Mouse (Mus musculus) forebrain, embryonic 14.5 days (tissue): ENCODE data around the gene Gm1673. TPM values are rescaled to one million over a fixed set of nuclear protein-coding genes. Genes with fewer than 3 reads are reported as not detected.

Source experiments
- ATAC-seq: fragments of 200-750 bp; cut with Nextera tagmentation; 2 replicates; pipeline ENCODE4 v1.8.0; 2017; ENCODE audit warnings: mild to moderate bottlenecking, moderate library complexity
- DNase-seq: peaks from one replicate; pipeline ENCODE4 v3.0.0-alpha.2; 2015; ENCODE audit warnings: low spot score
- H3K27ac ChIP-seq: fragments of 300-500 bp; sonication (generic); 2 replicates; pipeline ENCODE4 v1.5.1; 2014; ENCODE audit warnings: low read depth, mild to moderate bottlenecking, control low read depth, low read length, moderate library complexity
- H3K27me3 ChIP-seq: fragments of 300-500 bp; sonication (generic); replicated peaks from 2 replicates; pipeline ENCODE4 v1.6.1; 2014; ENCODE audit warnings: low read length, control low read depth, mixed read lengths; ENCODE audit not compliant: control insufficient read depth, insufficient read depth
- H3K36me3 ChIP-seq: fragments of 300-500 bp; sonication (generic); 2 replicates; pipeline ENCODE4 v1.6.1; 2014; ENCODE audit warnings: low read length, control low read depth; ENCODE audit not compliant: control insufficient read depth, insufficient read depth
- H3K4me1 ChIP-seq: fragments of 300-500 bp; sonication (generic); 2 replicates; pipeline ENCODE4 v1.6.1; 2014; ENCODE audit warnings: antibody characterized with exemption, low read length, control low read depth; ENCODE audit not compliant: control insufficient read depth, insufficient read depth
- H3K4me2 ChIP-seq: fragments of 300-500 bp; sonication (generic); 2 replicates; pipeline ENCODE4 v1.6.1; 2014; ENCODE audit warnings: mild to moderate bottlenecking, control low read depth, low read length
- H3K4me3 ChIP-seq: fragments of 300-500 bp; sonication (generic); 2 replicates; pipeline ENCODE4 v1.5.1; 2014; ENCODE audit warnings: low read depth, low read length, control low read depth
- H3K9ac ChIP-seq: fragments of 300-500 bp; sonication (generic); 2 replicates; pipeline ENCODE4 v1.6.1; 2014; ENCODE audit warnings: mild to moderate bottlenecking, low read length, control low read depth, moderate library complexity
- H3K9me3 ChIP-seq: fragments of 300-500 bp; sonication (generic); replicated peaks from 2 replicates; pipeline ENCODE4 v1.6.1; 2016; ENCODE audit warnings: low read length, control low read depth, mixed read lengths; ENCODE audit not compliant: control insufficient read depth
- WGBS: fragments of 180-500 bp; shearing (Covaris S2); extraction: QIAGEN DNeasy Blood & Tissue Kit; methylation state at CpG from one replicate; pipeline ENCODE4 v1.1.7; 2014; 5-methylcytosine and 5-hydroxymethylcytosine counted together
- polyA plus RNA-seq: library from polyadenylated mRNA; unstranded; fragments of >200 nt; fragmentation: Nextera tagmentation; extraction: Ambion mirVana; gene quantifications from 2 replicates; pipeline ENCODE4 v1.2.1, GENCODE M21; 2014

The Gm1673 gene
- polyA plus RNA-seq, 1 experiment from 2014 or later, result 498 TPM

DNA sequence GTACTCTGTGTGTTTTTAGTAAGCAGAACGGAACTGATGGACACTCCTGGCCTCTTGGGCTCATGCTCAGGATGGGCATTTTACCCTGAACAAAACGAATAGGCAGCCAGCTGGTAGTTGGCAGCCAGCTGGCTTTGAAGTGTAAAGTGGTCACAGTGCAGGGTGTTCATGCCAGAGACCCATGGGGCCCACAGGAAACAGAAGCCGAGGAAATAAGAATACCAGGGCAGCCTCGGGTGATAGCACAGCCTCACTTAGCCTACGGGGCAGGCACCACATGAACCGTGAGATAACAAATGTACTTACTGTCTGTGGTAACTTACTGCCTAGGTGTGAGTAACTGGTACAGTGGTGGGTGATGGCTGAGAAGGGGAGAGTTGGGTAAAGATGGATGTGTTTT is 47.8 kb downstream of the Gm1673 start:
- DNase-seq (no peak), ATAC-seq (no peak)
- H3K4me2 ChIP-seq, result no peak overlapping the region
- no peaks in the 10 kb centered on the region for H3K9me3 ChIP-seq
- H3K4me1 ChIP-seq, result no peaks in the 10 kb centered on the region
- no peaks in the 10 kb centered on the region for H3K27me3 ChIP-seq
- 68% methylated on average over 6 of the region's 6 CpGs for WGBS
- H3K9ac ChIP-seq, result no peak overlapping the region
- no peak overlapping the region for H3K4me3 ChIP-seq
- no peak overlapping the region for H3K27ac ChIP-seq
- H3K36me3 ChIP-seq, result no peaks in the 10 kb centered on the region

DNA sequence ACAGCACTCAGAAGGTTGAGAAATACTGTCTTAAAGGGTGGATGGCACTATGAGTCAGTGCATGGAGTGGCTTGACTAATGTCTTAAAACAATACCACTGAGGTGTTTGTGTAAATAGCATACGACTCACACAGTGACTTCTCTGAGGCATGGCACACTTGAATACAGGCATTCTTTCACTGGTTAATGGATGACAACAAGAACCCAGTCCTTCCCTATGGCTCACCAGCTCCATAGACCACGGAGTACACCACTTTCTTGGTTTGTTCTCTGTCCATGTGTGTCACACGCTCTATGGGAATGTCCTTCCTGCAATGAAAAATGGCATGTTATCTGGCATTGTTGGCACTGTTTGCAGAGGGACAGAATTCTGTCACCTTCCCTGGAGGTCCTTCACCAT is 49.3 kb downstream of the Gm1673 start:
- Histone ChIP-seq H3K4me2 (no peak overlapping the region), H3K36me3 (no peaks in the 10 kb centered on the region), H3K27ac (no peak overlapping the region), H3K27me3 (no peaks in the 10 kb centered on the region), H3K9ac (no peak overlapping the region), H3K9me3 (no peaks in the 10 kb centered on the region), H3K4me3 (no peak overlapping the region), H3K4me1 (no peaks in the 10 kb centered on the region)
- no peak for ATAC-seq
- DNase-seq, result no peak
- 65% methylated on average over 3 of the region's 3 CpGs for WGBS

Other genes starting within 250 kb of the Gm1673 start
- gene Letm1, start 200.6 kb upstream of the Gm1673 start, polyA plus RNA-seq, result 50.4 and 56.2 TPM in 2 replicates
- 78.7 and 86.6 TPM in 2 replicates for gene Nsd2, start 162.7 kb upstream of the Gm1673 start, polyA plus RNA-seq
- 38.0 and 45.5 TPM in 2 replicates for gene Nelfa, start 47.0 kb upstream of the Gm1673 start, polyA plus RNA-seq
- gene Nat8l, start 12.6 kb downstream of the Gm1673 start, polyA plus RNA-seq, result 2.5 and 2.7 TPM in 2 replicates
- 0.49 and 0.89 TPM in 2 replicates for gene Poln, start 186.0 kb downstream of the Gm1673 start, polyA plus RNA-seq
- 19.2 and 23.1 TPM in 2 replicates for gene Haus3, start 186.1 kb downstream of the Gm1673 start, polyA plus RNA-seq
- gene Mxd4, start 204.3 kb downstream of the Gm1673 start, polyA plus RNA-seq, result 25.7 and 29.9 TPM in 2 replicates